Mouse (Mus musculus) CD8-positive naive resting alpha-beta T cell, adult 2 months (primary cell): ENCODE results near the gene Olfr1160.
"Not testable (repeated sequence)": the region's sequence is repeated elsewhere in the genome, so short reads cannot be mapped to it uniquely, and the experiment has no call there.

ENCODE experiments used
- DNase-seq, 2 experiments: peaks; one replicate each; pipeline ENCODE4 v3.0.0; 2022; ENCODE audit warnings: low read depth in 2 of 2, low spot score in 2 of 2

Olfr1160 gene

DNA sequence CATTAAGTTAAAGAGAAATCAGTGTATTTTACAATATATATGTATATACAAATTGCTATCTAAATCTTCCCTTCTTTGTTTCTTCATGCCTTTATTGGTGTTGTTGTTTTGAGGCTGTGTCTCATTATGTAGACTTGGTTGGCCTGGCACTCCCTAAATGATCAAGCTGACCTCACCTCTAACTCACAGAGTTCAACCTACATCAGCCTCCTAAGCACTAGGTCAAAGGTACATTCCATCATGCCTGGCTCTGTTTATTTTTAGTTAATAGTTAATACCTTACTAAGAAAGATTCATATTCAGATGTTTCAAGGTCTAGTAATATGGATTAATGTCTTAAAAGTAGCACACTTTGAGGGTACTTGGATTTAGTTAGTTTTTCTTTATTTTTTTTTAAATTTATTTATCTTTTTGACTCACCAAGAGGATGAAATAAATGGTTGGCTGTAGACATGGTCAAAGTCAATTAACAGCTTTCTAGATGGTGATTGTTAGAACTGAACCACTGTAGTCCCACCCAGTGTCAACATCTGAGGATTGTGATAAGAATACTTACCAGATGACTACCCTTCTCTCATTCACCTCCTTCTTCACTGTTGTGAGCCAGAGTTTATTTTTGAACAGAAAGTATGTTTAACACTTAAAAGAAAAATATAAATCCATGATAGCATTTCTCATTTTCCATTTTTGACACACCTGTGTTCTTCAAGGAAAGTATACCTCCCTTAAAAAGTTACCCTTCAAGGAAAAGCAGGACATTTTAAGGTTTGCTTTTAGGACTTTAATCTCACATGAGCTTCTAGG, at the start of gene Olfr1160:
Gene Olfr1160 (minus strand): TSS at position 754 of the 804 bp plus-strand sequence.
- DNase-seq, result no peak

DNA sequence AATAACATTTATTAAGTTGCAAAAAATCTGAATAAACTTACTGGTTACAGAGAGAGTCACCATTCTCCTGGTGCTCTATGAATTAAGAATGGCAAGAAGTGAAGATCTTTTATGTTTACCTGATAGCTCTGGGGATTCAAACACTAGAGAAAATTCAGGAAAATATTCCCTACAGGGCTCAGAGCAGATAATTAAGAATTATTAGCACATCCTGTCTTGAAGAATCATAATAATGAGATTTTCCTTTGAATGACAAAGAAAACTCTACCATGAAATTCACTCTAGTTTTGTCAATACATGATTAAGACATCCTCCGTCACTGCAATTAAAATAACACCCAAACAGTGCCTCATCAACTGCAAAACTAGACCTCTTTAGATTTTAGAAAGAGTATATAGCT, 43.0 kb upstream of the Olfr1160 start, which contains the start of gene Olfr1162:
Gene Olfr1162 (minus strand): TSS at position 101 of the 400 bp plus-strand sequence.
- no peak for DNase-seq

DNA sequence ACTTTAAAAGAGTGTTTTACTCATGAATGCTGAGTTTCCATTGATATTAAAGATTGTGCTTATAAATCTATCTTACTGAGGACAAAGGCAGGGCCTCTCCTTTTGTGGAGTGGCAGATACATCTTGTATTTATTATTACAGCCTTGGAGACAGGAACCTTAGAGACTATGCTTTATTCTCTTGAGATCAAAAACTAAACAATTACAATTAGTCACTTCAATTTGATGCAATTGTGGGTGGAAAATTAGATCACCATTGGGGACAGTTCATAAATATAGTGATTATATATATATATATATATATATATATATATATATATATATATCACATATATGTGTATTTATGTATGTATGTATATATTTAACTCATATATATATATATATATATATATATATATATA, 29.5 kb upstream of the Olfr1160 start, which contains the start of gene Olfr73:
Gene Olfr73 (minus strand): TSS at position 101 of the 400 bp plus-strand sequence.
- no peak for DNase-seq

DNA sequence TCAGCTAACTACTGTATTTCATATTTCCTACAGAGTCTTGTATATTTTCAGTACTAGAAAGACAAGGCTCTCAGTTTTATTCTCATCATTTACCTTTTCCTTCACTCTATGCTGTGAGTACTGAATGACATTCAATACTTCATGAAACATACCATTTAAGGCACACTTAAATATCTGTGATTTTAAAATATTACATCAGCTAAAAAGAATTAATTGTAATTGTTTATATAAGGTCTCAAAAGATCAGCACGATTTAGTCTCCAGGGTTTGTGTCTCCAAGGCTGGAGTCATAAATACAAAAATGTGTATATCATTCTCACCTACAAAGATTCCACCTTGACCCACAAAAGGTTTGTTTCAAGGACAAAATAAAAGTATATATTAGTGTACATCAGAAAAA, 14.4 kb upstream of the Olfr1160 start, which contains the start of gene Olfr1161:
Gene Olfr1161 (plus strand): TSS at position 301 of the 400 bp plus-strand sequence.
- DNase-seq, result not testable (repeated sequence)

DNA sequence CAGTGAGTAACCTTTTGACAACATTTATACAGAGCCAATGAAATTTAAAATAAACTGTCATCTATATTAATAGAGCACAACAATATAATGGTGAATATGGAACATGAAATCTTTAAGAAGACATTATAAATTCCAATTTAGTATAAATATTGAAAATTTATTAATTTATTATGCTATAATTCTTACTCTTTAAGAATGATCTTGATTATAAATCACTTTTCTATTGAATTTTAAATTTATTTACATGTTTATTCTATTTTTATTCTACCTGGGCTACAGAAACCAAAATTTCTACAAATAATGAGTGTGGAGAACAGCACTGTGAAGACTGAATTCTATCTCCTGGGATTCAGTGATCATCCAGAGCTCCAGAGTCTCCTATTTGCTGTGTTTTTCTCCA, 18.3 kb downstream of the Olfr1160 start, which contains the start of gene Olfr1158:
Gene Olfr1158 (plus strand): TSS at position 301 of the 400 bp plus-strand sequence.
- DNase-seq, result no peak

DNA sequence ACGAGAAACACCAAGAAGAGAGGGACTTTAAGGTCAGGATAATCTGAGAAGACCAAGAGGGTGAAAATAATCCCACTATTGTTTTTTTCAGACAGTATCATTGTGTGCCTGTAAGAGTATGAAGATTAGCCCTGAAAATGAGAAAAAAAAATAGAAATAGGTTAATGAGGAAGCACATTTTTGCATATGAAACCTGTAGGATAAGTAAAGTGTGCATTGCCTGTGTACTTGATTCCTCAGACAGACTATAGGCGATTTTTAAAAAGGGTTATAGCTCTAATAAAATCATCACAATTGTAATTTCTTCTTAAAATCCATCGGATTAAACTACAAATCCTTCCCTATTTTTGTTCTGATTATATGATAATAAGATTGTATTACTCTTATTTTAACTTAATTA, 33.5 kb downstream of the Olfr1160 start, which contains the start of gene Olfr74:
Gene Olfr74 (minus strand): TSS at position 101 of the 400 bp plus-strand sequence.
- no peak for DNase-seq

DNA sequence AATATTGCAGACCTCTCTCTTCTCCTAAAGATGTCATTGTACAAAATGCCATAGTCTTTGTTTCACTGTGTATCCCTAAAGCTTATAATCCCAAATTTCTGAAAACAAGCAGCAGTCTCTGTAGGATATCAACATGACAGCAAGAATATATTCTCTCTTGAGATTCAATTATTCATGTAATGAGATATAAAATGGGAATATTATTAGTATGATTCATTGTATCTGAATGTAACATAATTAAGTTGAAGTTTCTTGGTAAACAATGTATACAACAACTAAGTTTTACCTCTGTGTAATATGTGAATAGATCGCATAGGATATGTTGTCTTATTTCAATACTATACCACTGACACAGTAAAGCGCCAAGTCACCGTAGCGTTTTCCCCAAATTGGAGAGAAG, 39.9 kb downstream of the Olfr1160 start, which contains the start of gene Olfr1157:
Gene Olfr1157 (minus strand): TSS at position 101 of the 400 bp plus-strand sequence.
- DNase-seq, result no peak

DNA sequence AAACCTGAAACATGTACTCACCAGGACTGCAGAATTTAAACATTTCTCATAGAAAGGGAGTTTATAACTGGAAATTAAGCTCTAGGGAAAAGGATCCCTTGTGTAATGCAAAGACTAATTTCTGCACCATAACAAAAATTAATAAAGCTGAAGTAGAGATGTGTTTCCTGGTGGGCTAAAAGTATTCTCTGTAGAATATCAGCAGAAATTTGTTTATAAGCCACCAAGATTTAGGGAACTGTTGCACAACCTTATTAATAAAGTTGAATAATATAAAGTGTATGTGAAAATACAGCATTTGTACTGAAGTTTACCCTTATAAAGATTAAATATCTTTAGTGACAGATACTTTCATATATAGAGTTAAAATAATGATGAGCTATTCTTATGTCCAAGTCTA, 55.1 kb downstream of the Olfr1160 start, which contains the start of gene Olfr1156:
Gene Olfr1156 (minus strand): TSS at position 101 of the 400 bp plus-strand sequence.
- no peak for DNase-seq
